Mouse (Mus musculus): ENCODE results near the gene Zfp362. TPM values are rescaled to one million over a fixed set of nuclear protein-coding genes. Genes with fewer than 3 reads are reported as not detected.

Gene Zfp362
- 44.3 and 44.7 TPM in 2 replicates for polyA plus RNA-seq (2016; fragmentation: Nextera tagmentation; extraction: Ambion mirVana)

- Histone ChIP-seq H3K4me2 (replicated peaks) (peak within 1 kb of the TSS; percentile 97), H3K4me1 (peaks cover 42% of the 10 kb centered on the region), H3K27ac (peak within 1 kb of the TSS; percentile 98), H3K4me3 (peak within 1 kb of the TSS; percentile 85), H3K36me3 (no peaks in the 10 kb centered on the region; the same call in 1 of the 2 replicates), H3K27me3 (no peaks in the 10 kb centered on the region), H3K9me3 (replicated peaks) (no peaks in the 10 kb centered on the region), H3K9ac (peak within 1 kb of the TSS; percentile 100)
- ATAC-seq (ENCODE audit: low FRiP score): peak; percentile 59
- 1% methylated on average over 44 of the region's 111 CpGs for WGBS
These were observed at the start of gene Zfp362 for GRCm38 (mm10) chr4:128806043-128806826. Zfp362 (minus strand) TSS chr4:128806045.

DNA sequence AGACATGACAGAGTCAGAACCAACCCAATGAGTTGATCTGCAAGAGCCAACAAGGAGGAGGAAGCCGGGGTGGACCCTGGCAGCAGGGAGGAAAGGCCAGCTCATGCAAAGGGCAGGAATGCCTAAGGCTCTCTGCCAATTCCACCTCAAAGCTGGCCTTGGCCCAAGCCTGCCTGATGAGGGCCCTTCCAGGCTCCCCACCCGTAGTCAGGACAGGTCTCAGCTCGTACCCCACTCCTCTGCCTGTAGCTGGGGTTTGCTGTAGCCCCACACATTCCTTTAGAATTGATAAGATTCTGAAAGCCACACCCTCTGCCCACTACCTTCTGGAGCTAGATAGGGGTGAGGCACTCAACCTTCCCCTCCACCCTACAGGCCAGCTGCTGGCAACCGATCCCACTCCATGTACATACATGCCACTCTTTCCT, 49.8 kb upstream of the Zfp362 start:
- WGBS: 87% methylated on average over 4 of the region's 4 CpGs
- H3K9me3 ChIP-seq (replicated peaks): no peaks in the 10 kb centered on the region
- H3K27me3 ChIP-seq: no peaks in the 10 kb centered on the region
- H3K27ac ChIP-seq: no peak overlapping the region
- no peaks in the 10 kb centered on the region for H3K36me3 ChIP-seq
- ATAC-seq (ENCODE audit: low FRiP score): no peak
- peaks cover 5% of the 10 kb centered on the region; the same call in 1 of the 2 replicates for H3K4me1 ChIP-seq
- no peak overlapping the region for H3K4me2 ChIP-seq (replicated peaks)
- H3K9ac ChIP-seq: no peak overlapping the region
- no peak overlapping the region for H3K4me3 ChIP-seq

GRCm38 (mm10) chr4:128853117-128853516, 47.3 kb upstream of the Zfp362 start:
- H3K36me3 ChIP-seq: no peaks in the 10 kb centered on the region
- no peak overlapping the region for H3K27ac ChIP-seq
- ATAC-seq (ENCODE audit: low FRiP score): no peak
- H3K9ac ChIP-seq: no peak overlapping the region
- no peaks in the 10 kb centered on the region for H3K9me3 ChIP-seq (replicated peaks)
- no peak overlapping the region for H3K4me2 ChIP-seq (replicated peaks)
- 80% methylated on average over 11 of the region's 11 CpGs for WGBS
- H3K4me1 ChIP-seq: peaks cover 5% of the 10 kb centered on the region; the same call in 1 of the 2 replicates
- no peaks in the 10 kb centered on the region for H3K27me3 ChIP-seq
- no peak overlapping the region for H3K4me3 ChIP-seq

GRCm38 (mm10) chr4:128852266-128852887, 46.5 kb upstream of the Zfp362 start:
- Histone ChIP-seq H3K9me3 (replicated peaks) (no peaks in the 10 kb centered on the region), H3K9ac (no peak overlapping the region), H3K4me1 (peaks cover 3% of the 10 kb centered on the region; the same call in 1 of the 2 replicates), H3K27ac (no peak overlapping the region), H3K36me3 (no peaks in the 10 kb centered on the region), H3K27me3 (no peaks in the 10 kb centered on the region), H3K4me3 (no peak overlapping the region), H3K4me2 (replicated peaks) (no peak overlapping the region)
- ATAC-seq (ENCODE audit: low FRiP score): no peak
- 88% methylated on average over 12 of the region's 12 CpGs for WGBS

GRCm38 (mm10) chr4:128849686-128850085, 43.8 kb upstream of the Zfp362 start:
- H3K4me3 ChIP-seq: no peak overlapping the region
- H3K27me3 ChIP-seq: no peaks in the 10 kb centered on the region
- no peaks in the 10 kb centered on the region for H3K36me3 ChIP-seq
- WGBS: 71% methylated on average over 7 of the region's 7 CpGs
- no peak overlapping the region for H3K27ac ChIP-seq
- H3K4me2 ChIP-seq (replicated peaks): no peak overlapping the region
- no peaks in the 10 kb centered on the region for H3K9me3 ChIP-seq (replicated peaks)
- H3K9ac ChIP-seq: no peak overlapping the region
- peaks cover 9% of the 10 kb centered on the region for H3K4me1 ChIP-seq
- no peak for ATAC-seq (ENCODE audit: low FRiP score)

GRCm38 (mm10) chr4:128848961-128849360, 43.1 kb upstream of the Zfp362 start:
- no peak overlapping the region for H3K9ac ChIP-seq
- no peaks in the 10 kb centered on the region for H3K9me3 ChIP-seq (replicated peaks)
- no peak overlapping the region for H3K4me3 ChIP-seq
- H3K27me3 ChIP-seq: no peaks in the 10 kb centered on the region
- H3K4me1 ChIP-seq: peaks cover 11% of the 10 kb centered on the region
- no peaks in the 10 kb centered on the region for H3K36me3 ChIP-seq
- no peak overlapping the region for H3K4me2 ChIP-seq (replicated peaks)
- no peak overlapping the region for H3K27ac ChIP-seq
- ATAC-seq (ENCODE audit: low FRiP score): no peak
- 85% methylated on average over 3 of the region's 3 CpGs for WGBS

DNA sequence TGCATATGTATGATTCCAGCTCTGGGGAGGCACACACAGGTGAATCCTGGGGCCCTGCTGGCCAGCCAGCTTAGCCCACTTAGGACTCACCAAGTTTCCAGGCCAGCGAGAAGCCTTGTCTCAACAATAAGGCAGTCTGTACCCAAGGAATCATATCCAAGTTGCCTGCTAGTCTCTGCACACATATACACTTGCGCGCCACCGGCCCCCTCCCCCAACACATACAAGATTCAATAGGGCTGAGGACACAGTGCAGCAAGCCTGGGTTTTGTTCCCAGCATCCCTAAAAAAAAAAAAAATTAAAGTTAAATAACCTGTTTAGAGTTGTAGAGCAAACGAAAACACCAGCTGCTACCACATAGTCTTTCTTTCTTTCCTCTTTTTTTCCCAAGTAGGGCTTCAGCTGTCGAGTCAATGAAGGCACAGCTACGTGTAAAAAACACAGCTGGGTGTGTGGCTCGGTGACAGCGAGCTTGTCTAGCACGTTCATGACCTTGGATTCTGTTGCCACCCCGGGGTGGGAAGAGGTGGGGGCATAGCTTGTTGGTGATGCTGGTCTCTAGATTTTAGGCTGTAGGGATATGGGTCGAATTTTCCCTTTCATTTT, 39.6 kb upstream of the Zfp362 start:
- H3K4me2 ChIP-seq (replicated peaks): no peak overlapping the region
- no peaks in the 10 kb centered on the region for H3K27me3 ChIP-seq
- no peak overlapping the region; the same call in 1 of the 2 replicates for H3K27ac ChIP-seq
- no peak overlapping the region for H3K4me3 ChIP-seq
- H3K36me3 ChIP-seq: no peaks in the 10 kb centered on the region
- ATAC-seq (ENCODE audit: low FRiP score): no peak
- peaks cover 18% of the 10 kb centered on the region for H3K4me1 ChIP-seq
- no peak overlapping the region for H3K9ac ChIP-seq
- no peaks in the 10 kb centered on the region for H3K9me3 ChIP-seq (replicated peaks)
- 69% methylated on average over 12 of the region's 12 CpGs for WGBS

DNA sequence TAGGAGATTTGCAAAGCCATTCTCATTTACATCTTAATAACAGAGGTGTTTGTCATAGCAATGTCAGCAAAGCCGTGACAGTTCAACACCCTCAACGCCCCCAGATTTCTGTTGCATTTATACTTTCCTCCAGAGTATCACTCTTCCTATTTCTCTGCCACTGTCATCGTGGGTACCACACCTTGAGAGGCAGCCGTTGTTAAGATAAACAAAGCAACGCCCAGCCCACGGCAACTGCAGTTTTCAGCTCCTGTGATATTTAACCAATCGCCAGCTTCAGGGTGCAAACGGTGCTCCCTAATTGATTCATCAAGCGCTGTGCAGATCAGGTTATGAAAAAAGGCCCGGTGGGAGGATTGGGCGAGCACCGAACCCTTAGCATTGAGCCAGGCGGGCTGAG, 38.7 kb upstream of the Zfp362 start:
- WGBS: 44% methylated on average over 13 of the region's 13 CpGs
- H3K27me3 ChIP-seq: no peaks in the 10 kb centered on the region
- ATAC-seq (ENCODE audit: low FRiP score): no peak
- H3K9me3 ChIP-seq (replicated peaks): no peaks in the 10 kb centered on the region
- H3K27ac ChIP-seq: no peak overlapping the region
- H3K4me3 ChIP-seq: no peak overlapping the region
- H3K4me2 ChIP-seq (replicated peaks): no peak overlapping the region
- peaks cover 24% of the 10 kb centered on the region for H3K4me1 ChIP-seq
- no peak overlapping the region for H3K9ac ChIP-seq
- no peaks in the 10 kb centered on the region for H3K36me3 ChIP-seq

- Histone ChIP-seq H3K36me3 (no peaks in the 10 kb centered on the region), H3K27me3 (no peaks in the 10 kb centered on the region), H3K4me1 (peaks cover 30% of the 10 kb centered on the region), H3K9me3 (replicated peaks) (no peaks in the 10 kb centered on the region), H3K27ac (no peak overlapping the region), H3K4me3 (no peak overlapping the region), H3K4me2 (replicated peaks) (no peak overlapping the region), H3K9ac (no peak overlapping the region)
- ATAC-seq (ENCODE audit: low FRiP score): no peak
- WGBS: 33% methylated on average over 8 of the region's 8 CpGs
These were observed 35.4 kb upstream of the Zfp362 start for GRCm38 (mm10) chr4:128841259-128841658.

DNA sequence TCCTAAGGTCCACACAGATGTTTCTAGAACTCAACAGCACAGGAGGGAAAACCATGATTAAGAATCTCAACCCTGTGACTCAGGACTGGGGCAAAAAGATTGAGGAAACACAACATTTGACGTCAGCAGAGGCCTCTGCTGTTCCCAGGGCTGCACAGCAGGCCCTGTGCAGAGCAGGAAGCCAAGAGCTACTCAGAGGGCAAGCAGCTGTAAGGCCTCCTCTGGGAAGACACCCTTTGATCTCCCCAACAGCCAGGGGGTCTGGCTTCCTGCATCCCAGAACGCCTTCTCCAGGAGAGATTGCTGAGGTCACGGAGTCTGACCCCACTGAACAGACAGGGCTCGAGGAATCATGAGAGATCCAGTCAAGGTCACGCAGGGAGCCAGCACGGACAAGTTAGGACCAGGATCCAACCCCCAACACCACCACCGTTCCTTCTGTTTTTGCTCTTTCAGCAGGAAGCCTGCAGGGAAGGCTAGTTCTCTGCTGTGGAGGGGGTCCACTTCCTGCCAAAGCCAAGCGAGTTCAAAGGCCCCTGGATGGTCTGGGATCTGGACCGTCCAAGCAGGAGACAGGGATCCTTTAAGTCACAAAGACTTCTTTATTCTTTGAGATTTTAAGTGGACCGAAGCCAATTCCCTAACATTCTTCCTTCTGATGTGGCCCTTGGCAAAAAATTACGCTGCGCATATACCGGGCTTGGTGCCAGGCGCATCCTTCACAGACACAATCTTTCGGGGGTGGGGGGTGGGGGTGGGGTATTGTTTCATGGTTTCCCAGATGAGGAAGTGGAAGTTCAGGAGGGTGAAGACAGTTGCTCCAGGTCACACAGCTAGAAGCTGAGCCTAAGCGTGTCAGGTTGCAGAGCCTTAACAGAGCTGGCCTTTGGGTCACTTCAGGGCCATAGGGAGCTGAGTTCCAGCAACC, 34.2 kb upstream of the Zfp362 start:
- Histone ChIP-seq H3K4me2 (replicated peaks) (no peak overlapping the region), H3K9ac (no peak overlapping the region), H3K4me3 (no peak overlapping the region), H3K9me3 (replicated peaks) (no peaks in the 10 kb centered on the region), H3K36me3 (no peaks in the 10 kb centered on the region), H3K27me3 (no peaks in the 10 kb centered on the region), H3K4me1 (peaks cover 24% of the 10 kb centered on the region), H3K27ac (peak overlapping the region; percentile 66)
- WGBS: 43% methylated on average over 16 of the region's 16 CpGs
- ATAC-seq (ENCODE audit: low FRiP score): no peak

GRCm38 (mm10) chr4:128838202-128838601, 32.4 kb upstream of the Zfp362 start:
- Histone ChIP-seq H3K36me3 (no peaks in the 10 kb centered on the region), H3K27me3 (no peaks in the 10 kb centered on the region), H3K9ac (no peak overlapping the region), H3K9me3 (replicated peaks) (no peaks in the 10 kb centered on the region), H3K4me1 (peaks cover 19% of the 10 kb centered on the region), H3K4me2 (replicated peaks) (no peak overlapping the region), H3K4me3 (no peak overlapping the region), H3K27ac (peak overlapping the region; percentile 37; the same call in 1 of the 2 replicates)
- no peak for ATAC-seq (ENCODE audit: low FRiP score)
- WGBS: 67% methylated on average over 5 of the region's 5 CpGs
